Mouse (Mus musculus) urinary bladder, postnatal 4 days (tissue): ENCODE measurements around the gene Vdac2.

Source experiments
- DNase-seq, 2 experiments: peaks; one replicate each; pipeline ENCODE4 v3.0.0; 2021 to 2022; ENCODE audit warnings: low spot score in 2 of 2

The Vdac2 gene

DNA sequence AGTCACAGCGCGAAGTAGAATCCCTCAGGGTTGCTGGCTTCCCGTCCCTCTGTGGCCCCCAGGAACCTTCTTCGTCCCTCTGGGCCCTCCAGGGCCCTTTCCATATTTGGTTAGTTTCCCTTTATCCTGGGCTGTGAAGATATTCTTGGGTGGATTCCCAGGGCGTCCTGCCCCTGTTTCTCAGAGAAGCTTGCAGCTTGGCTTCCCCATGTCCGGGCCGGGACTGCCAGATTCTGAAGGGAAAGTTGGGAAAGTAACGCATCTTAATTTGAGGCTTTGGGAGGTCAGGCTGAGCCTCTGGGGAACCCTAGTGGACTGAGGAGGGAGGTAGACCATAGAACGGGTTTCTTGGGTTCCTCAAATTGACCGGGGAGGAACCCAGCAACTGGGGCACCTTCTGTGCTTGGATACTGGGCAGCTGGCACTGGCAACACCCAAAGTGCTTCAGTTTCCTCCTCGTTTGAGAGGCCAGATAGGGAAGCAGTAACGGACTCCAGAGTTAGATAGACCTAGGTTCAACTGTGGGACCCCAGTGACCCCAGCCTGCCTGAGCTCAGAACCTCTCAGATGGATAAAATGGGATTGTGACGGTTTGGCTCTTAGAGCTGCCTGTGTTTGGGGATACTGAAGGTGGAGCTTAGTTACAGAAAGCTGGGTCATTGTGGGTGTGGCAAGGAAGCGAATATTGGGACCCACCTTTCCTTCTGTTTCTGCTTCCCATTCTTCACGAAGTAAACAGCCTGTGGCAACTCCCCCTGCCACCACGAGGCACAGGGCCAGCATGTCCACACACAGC is 27.2 kb downstream of the Vdac2 start:
- no peak for DNase-seq

DNA sequence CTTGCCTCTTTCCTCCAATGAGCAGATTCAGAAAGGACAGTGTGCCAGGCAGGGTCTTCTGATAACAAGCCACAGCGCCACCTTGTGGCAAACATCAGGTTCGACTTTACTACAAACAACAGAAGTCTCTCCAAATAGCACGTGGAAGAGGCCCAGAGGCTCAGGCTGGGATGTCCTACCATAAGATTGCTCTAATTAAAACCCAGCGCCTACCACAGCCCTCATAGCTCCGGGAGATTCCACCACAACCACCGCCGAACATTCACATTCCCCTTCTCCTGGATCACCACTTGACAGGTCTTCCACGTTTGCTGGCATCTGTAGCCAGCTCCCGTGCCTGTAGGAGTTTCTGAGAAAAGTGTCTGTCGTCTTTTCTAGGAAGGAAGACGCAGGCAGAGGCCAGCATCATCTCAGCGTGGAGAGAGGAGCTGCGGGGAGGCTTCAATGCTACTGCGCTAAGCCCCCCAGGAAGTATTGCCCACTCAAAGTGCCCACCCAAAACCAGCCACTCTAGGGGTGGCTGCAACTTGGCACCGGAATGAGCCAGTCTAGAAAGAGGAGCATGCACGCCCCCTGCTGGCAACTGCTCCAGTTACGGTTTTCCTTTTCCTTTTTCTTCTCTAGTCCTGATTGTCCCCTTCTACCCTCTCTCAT is 28.5 kb downstream of the Vdac2 start:
- DNase-seq: peak in 1 of 2 experiments; percentile 76

DNA sequence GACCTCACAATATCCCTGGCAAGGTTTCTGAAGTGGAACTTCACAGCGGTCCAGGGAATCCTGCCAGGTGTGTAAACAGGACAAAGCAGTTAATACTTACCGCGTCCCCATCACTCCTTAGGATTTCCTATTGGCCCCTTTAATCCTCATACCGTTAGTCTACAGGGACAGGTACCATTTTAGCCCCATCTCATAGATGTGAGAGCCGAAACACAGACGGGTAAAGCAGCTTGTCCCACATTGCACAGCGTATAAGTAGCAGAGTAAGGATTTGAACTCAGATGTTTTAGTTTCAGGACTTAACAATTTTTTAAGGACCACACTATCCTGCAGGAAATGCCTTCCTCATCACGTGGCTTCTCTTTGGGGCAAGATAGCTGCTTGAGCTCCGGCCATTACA is 29.2 kb downstream of the Vdac2 start:
- no peak for DNase-seq

DNA sequence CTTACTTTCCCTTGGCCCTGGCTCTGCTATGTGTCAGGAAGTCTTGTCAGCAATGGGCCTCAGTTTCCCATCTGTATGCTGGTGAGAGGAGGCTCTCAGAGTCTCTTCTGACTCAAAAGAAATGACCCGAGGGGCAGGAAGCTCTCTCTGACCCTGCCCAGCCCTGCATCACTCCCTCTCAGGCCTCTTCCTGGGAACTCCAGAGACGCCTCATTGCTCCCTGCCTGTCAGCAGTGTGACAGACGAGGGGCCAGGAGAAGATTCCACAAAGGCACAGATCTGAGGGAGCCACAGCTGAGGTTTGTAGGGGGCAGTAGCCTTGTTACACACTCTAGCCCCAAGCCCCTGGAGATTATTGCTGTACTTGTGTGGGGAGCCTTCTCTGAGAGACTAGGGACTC is 30.9 kb downstream of the Vdac2 start:
- no peak for DNase-seq

DNA sequence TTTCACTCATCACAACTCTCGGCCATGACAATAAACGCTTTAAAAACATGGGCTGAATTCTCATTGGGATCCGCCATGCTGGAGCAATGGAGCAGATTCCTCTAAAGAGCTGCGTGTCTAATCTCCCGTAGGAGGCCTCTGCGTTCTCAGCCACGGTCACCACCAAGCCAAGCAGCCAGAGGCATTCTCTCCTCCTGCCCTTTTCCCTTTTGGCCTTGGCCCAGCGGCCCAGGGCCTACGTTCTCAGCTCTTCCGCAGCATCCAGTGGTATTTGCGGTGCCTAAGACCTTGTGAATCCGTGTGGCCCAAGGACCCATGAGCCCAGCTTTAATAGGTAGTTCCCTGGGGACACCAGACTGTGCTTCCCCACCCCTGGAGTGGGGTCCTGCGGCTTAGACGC is 31.8 kb downstream of the Vdac2 start:
- DNase-seq: no peak

DNA sequence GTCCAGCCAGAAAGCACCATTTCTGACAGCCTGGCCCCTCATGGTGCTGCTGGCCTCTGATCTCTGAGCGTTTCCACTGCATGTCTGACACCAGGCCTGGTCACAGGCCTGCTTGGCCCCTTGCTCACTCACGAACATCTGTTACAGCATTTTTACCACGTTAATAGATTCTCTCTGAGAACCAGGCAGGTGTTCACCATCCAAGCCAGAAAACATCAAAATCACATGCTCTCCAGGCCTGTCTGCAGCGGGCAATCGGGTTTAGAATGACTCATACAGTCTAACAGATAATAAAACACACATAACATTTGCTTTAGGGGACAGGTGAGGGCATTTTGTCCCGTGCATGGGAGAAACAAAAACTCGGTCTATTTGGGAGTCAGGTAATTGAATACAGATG is 41.3 kb downstream of the Vdac2 start:
- no peak for DNase-seq

DNA sequence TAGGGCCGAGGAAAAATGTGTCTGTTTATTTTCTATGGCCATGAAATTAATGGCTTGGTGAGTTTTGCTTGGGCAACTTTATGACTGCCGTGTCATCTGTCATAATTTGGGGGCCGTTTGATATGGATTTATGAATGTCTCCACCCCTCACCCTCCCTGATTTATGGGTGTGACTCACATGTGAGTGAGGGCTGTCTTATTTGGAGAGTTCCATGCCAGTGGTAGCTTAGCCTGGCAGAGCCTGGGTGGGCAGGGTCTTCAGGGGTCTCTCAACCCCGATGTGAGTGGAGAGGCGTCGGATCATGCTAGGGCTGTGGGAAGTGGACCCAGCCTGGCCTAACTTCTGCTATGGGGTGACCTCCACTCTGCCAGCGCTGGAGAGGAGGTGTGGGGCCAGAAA is 41.8 kb downstream of the Vdac2 start:
- DNase-seq: no peak

DNA sequence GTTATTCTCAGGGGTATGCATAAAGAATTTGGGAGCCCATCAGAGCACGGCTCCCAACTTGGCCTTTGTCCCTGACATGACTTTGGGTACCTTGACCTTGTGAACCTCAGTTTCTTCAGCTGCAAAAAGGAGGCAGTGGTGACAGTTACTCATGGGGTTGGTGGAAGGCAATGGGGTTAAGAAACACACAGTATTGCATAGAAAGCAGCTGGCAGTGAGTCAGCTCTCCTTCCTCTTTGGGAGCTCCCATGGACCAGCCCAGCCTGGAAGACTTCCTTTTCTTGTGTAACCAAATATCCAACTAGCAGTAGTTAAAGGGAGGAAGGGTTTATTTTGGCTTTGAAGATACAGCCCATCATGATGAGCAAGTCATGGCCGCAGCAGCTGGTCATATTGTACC is 65.4 kb downstream of the Vdac2 start:
- no peak for DNase-seq

DNA sequence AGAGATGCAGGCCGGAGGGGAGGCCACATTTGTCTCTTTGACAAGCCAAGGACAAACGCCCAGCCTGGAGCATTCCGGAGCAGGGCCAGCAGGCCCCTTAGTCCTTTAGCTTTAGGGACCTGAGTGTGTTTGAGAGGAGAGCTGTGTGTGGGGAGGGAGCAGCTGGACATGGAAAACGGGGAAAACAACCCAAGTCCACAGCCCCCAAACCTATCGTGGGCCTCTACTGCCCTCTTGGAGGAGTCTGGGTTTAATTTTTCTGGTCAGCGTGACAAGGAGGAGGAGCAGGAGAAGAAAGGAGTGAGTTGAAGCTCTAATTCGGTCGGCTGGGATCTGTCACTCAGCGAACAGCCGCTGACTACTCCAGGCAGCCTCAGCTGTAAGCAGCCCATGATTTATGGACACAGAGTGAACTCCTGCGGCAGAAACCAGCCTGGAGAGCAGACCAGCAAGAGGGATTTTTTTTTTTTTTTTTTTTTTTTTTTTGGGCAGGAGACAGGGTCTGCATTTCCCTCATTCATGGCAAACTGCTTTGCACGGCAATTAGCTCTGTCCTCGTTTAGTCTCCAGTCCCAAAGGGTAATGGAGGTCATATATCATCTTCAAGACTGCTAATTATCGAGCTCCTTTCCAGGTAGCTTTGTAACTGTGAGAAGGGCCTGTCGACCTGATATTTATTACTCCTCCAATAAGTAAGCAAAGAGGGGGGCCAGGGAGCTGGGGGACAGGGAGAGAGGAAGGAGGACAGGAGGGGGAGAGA is 66.7 kb downstream of the Vdac2 start:
- DNase-seq: peak in 1 of 2 experiments; percentile 44

DNA sequence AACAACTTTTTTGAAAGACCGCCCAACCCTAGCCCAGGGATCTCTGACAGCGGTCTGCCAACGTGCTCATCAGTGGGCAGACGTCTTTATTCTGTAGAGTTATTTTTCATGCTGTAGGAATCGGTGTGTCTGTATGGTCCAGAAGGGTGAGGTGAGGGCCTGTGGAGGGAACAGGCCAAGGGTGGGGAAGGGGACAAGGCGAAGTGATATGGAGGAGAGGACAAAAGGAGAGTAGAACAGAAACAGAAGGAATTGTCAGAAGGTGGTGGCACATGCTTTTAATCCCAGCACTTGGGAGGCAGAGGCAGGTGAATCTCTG is 67.3 kb downstream of the Vdac2 start:
- no peak for DNase-seq
